Mouse (Mus musculus): ENCODE measurements around the gene Stoml1. TPM values are rescaled to one million over a fixed set of nuclear protein-coding genes. Genes with fewer than 3 reads are reported as not detected.
A peak's percentile ranks its signal among the peaks of the same experiment; 100 is the strongest.

Gene Stoml1
- total and polyA plus RNA-seq, 3 experiments = 6.4 to 8.7 TPM; not detected in 1

- TF ChIP-seq EP300 (IDR thresholded peaks at IDR 0.05; ENCODE audit: low read depth in 1 of 2, low read length in 2 of 2) (peak; percentile 48; a peak in 2 of 4 replicates), ZMIZ1 (IDR thresholded peaks at IDR 0.05; ENCODE audit: low read depth, low read length) (no peak), GABPA (IDR thresholded peaks at IDR 0.05; ENCODE audit: low read depth, low read length) (no peak), CTCF (IDR thresholded peaks at IDR 0.05 in 2 of 3, conservative IDR thresholded peaks at IDR 0.05 in 1 of 3; ENCODE audit: control insufficient read depth in 1 of 3, insufficient read depth in 1 of 3, low read depth in 2 of 3, low read length in 3 of 3, poor library complexity in 1 of 3, severe bottlenecking in 1 of 3) (no peak), MAZ (IDR thresholded peaks at IDR 0.05; ENCODE audit: low read depth, low read length) (no peak), POLR2AphosphoS2 (IDR thresholded peaks at IDR 0.05; ENCODE audit: low read length) (no peak), TCF12 (IDR thresholded peaks at IDR 0.05; ENCODE audit: low read depth, low read length) (0 out of 2 replicates have a peak, but pooled peaks have one; percentile 33), E2F4 (IDR thresholded peaks at IDR 0.05; ENCODE audit: borderline replicate concordance, low read depth, low read length) (no peak), MYC (IDR thresholded peaks at IDR 0.05; ENCODE audit: low read depth, low read length) (no peak), POLR2A (IDR thresholded peaks at IDR 0.05; ENCODE audit: control insufficient read depth in 1 of 2, insufficient read depth in 1 of 2, low read depth in 1 of 2, low read length in 2 of 2, poor library complexity in 1 of 2) (no peak), USF2 (IDR thresholded peaks at IDR 0.05; ENCODE audit: borderline replicate concordance in 1 of 2, insufficient read depth in 1 of 2, low read depth in 1 of 2, low read length in 2 of 2) (no peak)
These were observed 22.3 kb downstream of the Stoml1 start (continued) for GRCm38 (mm10) chr9:58275115-58275774.

GRCm38 (mm10) chr9:58275797-58276196, 22.8 kb downstream of the Stoml1 start:
- Histone ChIP-seq H3K4me1 (ENCODE audit: control insufficient read depth in 1 of 2, insufficient read depth in 2 of 2, low read length in 2 of 2) (peaks cover 7 to 18% of the 10 kb centered on the region in 2 experiments), H3K27me3 (ENCODE audit: control insufficient read depth in 1 of 2, insufficient read depth in 2 of 2, low read length in 2 of 2) (no peaks in the 10 kb centered on the region), H3K9ac (ENCODE audit: control insufficient read depth, low read depth, low read length, poor library complexity, severe bottlenecking) (peak overlapping the region; percentile 18), H3K9me3 (replicated peaks; ENCODE audit: insufficient read depth, low read length) (no peaks in the 10 kb centered on the region), H3K79me2 (ENCODE audit: control insufficient read depth, insufficient read depth, low read length, poor library complexity) (no peaks in the 10 kb centered on the region), H3K36me3 (ENCODE audit: control insufficient read depth in 1 of 2, insufficient read depth in 2 of 2, low read length in 2 of 2) (peaks cover 0 to 14% of the 10 kb centered on the region in 2 experiments; a peak in 2 of 4 replicates), H3K4me3 (ENCODE audit: control insufficient read depth in 1 of 2, insufficient read depth in 1 of 2, low read depth in 2 of 2, low read length in 2 of 2) (peak overlapping the region; percentile 15 to 33), H3K27ac (ENCODE audit: control insufficient read depth, low read depth, low read length) (peak overlapping the region; percentile 48)
- peak; percentile 47 for DNase-seq (ENCODE audit: low read depth, low spot score)
- TF ChIP-seq POLR2A (IDR thresholded peaks at IDR 0.05; ENCODE audit: control insufficient read depth in 1 of 2, insufficient read depth in 1 of 2, low read depth in 1 of 2, low read length in 2 of 2, poor library complexity in 1 of 2) (no peak), EP300 (IDR thresholded peaks at IDR 0.05; ENCODE audit: low read depth in 1 of 2, low read length in 2 of 2) (0 out of 4 replicates have a peak, but pooled peaks of 1 of the 2 experiments have one; percentile 8), HCFC1 (IDR thresholded peaks at IDR 0.05; ENCODE audit: low read depth, low read length) (no peak), TAL1 (IDR thresholded peaks at IDR 0.05; ENCODE audit: low read length) (no peak)

- peaks cover 7 to 16% of the 10 kb centered on the region in 2 experiments for H3K4me1 ChIP-seq (ENCODE audit: control insufficient read depth in 1 of 2, insufficient read depth in 2 of 2, low read length in 2 of 2)
- DNase-seq (ENCODE audit: low read depth, low spot score) = no peak
- H3K36me3 ChIP-seq (ENCODE audit: control insufficient read depth in 1 of 2, insufficient read depth in 2 of 2, low read length in 2 of 2) = peaks cover 0 to 14% of the 10 kb centered on the region in 2 experiments; a peak in 2 of 4 replicates
- H3K9me3 ChIP-seq (replicated peaks; ENCODE audit: insufficient read depth, low read length) = no peaks in the 10 kb centered on the region
- H3K4me3 ChIP-seq (ENCODE audit: control insufficient read depth in 1 of 2, insufficient read depth in 1 of 2, low read depth in 2 of 2, low read length in 2 of 2) = no peak overlapping the region
- H3K79me2 ChIP-seq (ENCODE audit: control insufficient read depth, insufficient read depth, low read length, poor library complexity) = no peaks in the 10 kb centered on the region
- no peak for TF ChIP-seq KAT2A (conservative IDR thresholded peaks at IDR 0.05; ENCODE audit: low read depth, low read length)
- TF ChIP-seq TCF12 (IDR thresholded peaks at IDR 0.05; ENCODE audit: low read depth, low read length) = no peak
- no peak for TF ChIP-seq RCOR1 (IDR thresholded peaks at IDR 0.05; ENCODE audit: low read depth, low read length)
- TF ChIP-seq ZC3H11A (IDR thresholded peaks at IDR 0.05; ENCODE audit: low read depth, low read length) = no peak
- no peak for TF ChIP-seq ZKSCAN1 (IDR thresholded peaks at IDR 0.05; ENCODE audit: low read depth, low read length)
- TF ChIP-seq CTCF (IDR thresholded peaks at IDR 0.05 in 2 of 3, conservative IDR thresholded peaks at IDR 0.05 in 1 of 3; ENCODE audit: control insufficient read depth in 1 of 3, insufficient read depth in 1 of 3, low read depth in 2 of 3, low read length in 3 of 3, poor library complexity in 1 of 3, severe bottlenecking in 1 of 3) = no peak
- TF ChIP-seq ELF1 (IDR thresholded peaks at IDR 0.05; ENCODE audit: low read depth, low read length) = no peak
- TF ChIP-seq POLR2A (IDR thresholded peaks at IDR 0.05; ENCODE audit: control insufficient read depth in 1 of 2, insufficient read depth in 1 of 2, low read depth in 1 of 2, low read length in 2 of 2, poor library complexity in 1 of 2) = no peak
- no peak for TF ChIP-seq MAX (IDR thresholded peaks at IDR 0.05; ENCODE audit: low read length)
- no peak for TF ChIP-seq GABPA (IDR thresholded peaks at IDR 0.05; ENCODE audit: low read depth, low read length)
- no peak for TF ChIP-seq MYB (IDR thresholded peaks at IDR 0.05; ENCODE audit: low read depth, low read length)
- no peak for TF ChIP-seq CHD1 (IDR thresholded peaks at IDR 0.05; ENCODE audit: low read depth, low read length)
- H3K27ac ChIP-seq (ENCODE audit: control insufficient read depth, low read depth, low read length) = no peak overlapping the region
- no peak overlapping the region for H3K9ac ChIP-seq (ENCODE audit: control insufficient read depth, low read depth, low read length, poor library complexity, severe bottlenecking)
- no peaks in the 10 kb centered on the region for H3K27me3 ChIP-seq (ENCODE audit: control insufficient read depth in 1 of 2, insufficient read depth in 2 of 2, low read length in 2 of 2)
These were observed 23.4 kb downstream of the Stoml1 start for GRCm38 (mm10) chr9:58276346-58276745.

Data from MEL (cell line).